Mouse (Mus musculus): ENCODE results near the gene Kcnn4.

The Kcnn4 gene

GRCm38 (mm10) chr7:24366716-24367632 is 3.1 kb upstream of the Kcnn4 start:
- no peak for DNase-seq (ENCODE audit: low spot score)

GRCm38 (mm10) chr7:24368226-24368625 is 1.8 kb upstream of the Kcnn4 start:
- DNase-seq (ENCODE audit: low spot score) = no peak

GRCm38 (mm10) chr7:24368946-24369345 is 1.1 kb upstream of the Kcnn4 start:
- no peak for DNase-seq (ENCODE audit: low spot score)

GRCm38 (mm10) chr7:24371012-24371808 is 1.1 kb downstream of the Kcnn4 start:
- DNase-seq (ENCODE audit: low spot score) = no peak

- no peak for DNase-seq (ENCODE audit: low spot score)
Measured at GRCm38 (mm10) chr7:24371809-24372145, 1.7 kb downstream of the Kcnn4 start.

- DNase-seq (ENCODE audit: low spot score) = no peak
Measured at GRCm38 (mm10) chr7:24372300-24372699, 2.2 kb downstream of the Kcnn4 start.

GRCm38 (mm10) chr7:24372786-24373185 is 2.7 kb downstream of the Kcnn4 start:
- DNase-seq (ENCODE audit: low spot score) = no peak

GRCm38 (mm10) chr7:24373538-24374379 is 3.7 kb downstream of the Kcnn4 start:
- no peak for DNase-seq (ENCODE audit: low spot score)

- DNase-seq (ENCODE audit: low spot score) = no peak
Measured at GRCm38 (mm10) chr7:24376456-24376855, 6.4 kb downstream of the Kcnn4 start.

GRCm38 (mm10) chr7:24377091-24377865 is 7.2 kb downstream of the Kcnn4 start:
- DNase-seq (ENCODE audit: low spot score) = no peak

- no peak for DNase-seq (ENCODE audit: low spot score)
Measured at GRCm38 (mm10) chr7:24378049-24378701, 8.1 kb downstream of the Kcnn4 start.

GRCm38 (mm10) chr7:24379934-24380333 is 9.9 kb downstream of the Kcnn4 start:
- no peak for DNase-seq (ENCODE audit: low spot score)

- no peak for DNase-seq (ENCODE audit: low spot score)
Measured at GRCm38 (mm10) chr7:24380370-24380769, 10.3 kb downstream of the Kcnn4 start.

GRCm38 (mm10) chr7:24382730-24383372 is 12.8 kb downstream of the Kcnn4 start:
- DNase-seq (ENCODE audit: low spot score) = no peak

- no peak for DNase-seq (ENCODE audit: low spot score)
Measured at GRCm38 (mm10) chr7:24384070-24384469, 14.0 kb downstream of the Kcnn4 start.

GRCm38 (mm10) chr7:24384827-24385226 is 14.8 kb downstream of the Kcnn4 start:
- DNase-seq (ENCODE audit: low spot score) = peak; percentile 76

GRCm38 (mm10) chr7:24387059-24387556 is 17.0 kb downstream of the Kcnn4 start:
- peak; percentile 63 for DNase-seq (ENCODE audit: low spot score)

GRCm38 (mm10) chr7:24389516-24390187 is 19.6 kb downstream of the Kcnn4 start:
- DNase-seq (ENCODE audit: low spot score) = no peak

GRCm38 (mm10) chr7:24390512-24390911 is 20.4 kb downstream of the Kcnn4 start:
- no peak for DNase-seq (ENCODE audit: low spot score)

- DNase-seq (ENCODE audit: low spot score) = no peak
Measured at GRCm38 (mm10) chr7:24391077-24391476, 21.0 kb downstream of the Kcnn4 start.
